In genomic region chr15:83375136-83375535, GRCm38 (mm10) we compare ENCODE assay signal across 8 mouse cellular contexts. TPM values are rescaled to one million over a fixed set of nuclear protein-coding genes. Genes with fewer than 3 reads are reported as not detected.
DNase-seq lines count a peak whose midpoint lies in the region; ATAC-seq and TF ChIP-seq lines count a peak whose summit lies in the region.

No protein-coding gene starts in this region.

- no peaks in the 10 kb centered on the region for H3K4me1 ChIP-seq in thymus, adult 2 months (replicated peaks; ENCODE audit: control insufficient read depth, insufficient read depth, low read length)
- H3K4me1 ChIP-seq in intestine, embryonic 14.5 days (replicated peaks; ENCODE audit: control insufficient read depth, insufficient read depth, low read length), result 0 out of 2 replicates have a peak, but pooled peaks cover 4% of the 10 kb centered on the region
- H3K4me1 ChIP-seq in stomach, embryonic 15.5 days, result no peaks in the 10 kb centered on the region

- no peak overlapping the region for H3K9ac ChIP-seq in intestine, embryonic 14.5 days (ENCODE audit: low read length)
- no peak overlapping the region for H3K9ac ChIP-seq in stomach, embryonic 15.5 days

- H3K4me3 ChIP-seq in thymus, adult 2 months (ENCODE audit: control insufficient read depth, insufficient read depth, low read length), result no peak overlapping the region
- no peak overlapping the region for H3K4me3 ChIP-seq in intestine, embryonic 14.5 days (ENCODE audit: low read depth, low read length)
- no peak overlapping the region for H3K4me3 ChIP-seq in stomach, embryonic 15.5 days (replicated peaks)

- WGBS in thymus, adult 2 months, result 79% methylated on average over 4 of the region's 4 CpGs
- 68% methylated on average over 4 of the region's 4 CpGs for WGBS in intestine, embryonic 14.5 days
- 60% methylated on average over 4 of the region's 4 CpGs for WGBS in stomach, embryonic 15.5 days

- H3K27me3 ChIP-seq in thymus, adult 2 months (ENCODE audit: control insufficient read depth, insufficient read depth, low read length), result no peaks in the 10 kb centered on the region
- no peaks in the 10 kb centered on the region for H3K27me3 ChIP-seq in intestine, embryonic 14.5 days (replicated peaks; ENCODE audit: control insufficient read depth, insufficient read depth, low read length)
- H3K27me3 ChIP-seq in stomach, embryonic 15.5 days (replicated peaks), result no peaks in the 10 kb centered on the region

- DNase-seq in thymus, adult 2 months, result peak; percentile 11
- DNase-seq in thymus, postnatal 0 days (ENCODE audit: low spot score), result no peak
- peak; percentile 21 for DNase-seq in cerebellum, adult 11-12 months
- peak; percentile 26 to 42 for DNase-seq in frontal cortex, postnatal 25 days (ENCODE audit: low spot score in 2 of 2)
- peak; percentile 78 for DNase-seq in intestine, embryonic 14.5 days (ENCODE audit: low spot score)
- peak; percentile 31 to 54 for DNase-seq in left cerebral cortex, postnatal 14 days (ENCODE audit: low spot score in 2 of 2)

- peak; percentile 56; the same call in 1 of the 2 replicates for TF ChIP-seq CTCF in thymus, adult 2 months (IDR thresholded peaks at IDR 0.05; ENCODE audit: borderline replicate concordance, control insufficient read depth, extremely low read depth, insufficient read depth, low read length, poor library complexity)

- no peaks in the 10 kb centered on the region for H3K9me3 ChIP-seq in intestine, embryonic 14.5 days (ENCODE audit: control insufficient read depth, low read length)
- H3K9me3 ChIP-seq in stomach, embryonic 15.5 days, result no peaks in the 10 kb centered on the region

- no peak for TF ChIP-seq POLR2A in thymus, adult 2 months (IDR thresholded peaks at IDR 0.05; ENCODE audit: control insufficient read depth, extremely low read depth, insufficient read depth, low read length, poor library complexity)

- no peak overlapping the region for H3K27ac ChIP-seq in thymus, adult 2 months (ENCODE audit: control insufficient read depth, insufficient read depth, low read length)
- H3K27ac ChIP-seq in intestine, embryonic 14.5 days (ENCODE audit: low read depth), result no peak overlapping the region
- H3K27ac ChIP-seq in stomach, embryonic 15.5 days, result no peak overlapping the region; the same call in 1 of the 2 replicates

- no peaks in the 10 kb centered on the region; the same call in 1 of the 2 replicates for H3K36me3 ChIP-seq in thymus, adult 2 months (ENCODE audit: control insufficient read depth, insufficient read depth, low read length)
- peaks cover 34% of the 10 kb centered on the region for H3K36me3 ChIP-seq in intestine, embryonic 14.5 days (ENCODE audit: control insufficient read depth, insufficient read depth, low read length)
- peaks cover 31% of the 10 kb centered on the region for H3K36me3 ChIP-seq in stomach, embryonic 15.5 days

- intact Hi-C loops in left cerebral cortex, postnatal 14 days (cut with DNase I), result no loop called here

- peak; percentile 18; the same call in 1 of the 2 replicates for ATAC-seq in intestine, embryonic 14.5 days (replicated peaks; ENCODE audit: low FRiP score, low TSS enrichment, low read depth)
- peak; percentile 84 for ATAC-seq in megakaryocyte progenitor cell, adult 5-6 weeks (replicated peaks; ENCODE audit: poor library complexity)
- peak; percentile 75 for ATAC-seq in stomach, embryonic 15.5 days (ENCODE audit: insufficient read depth, low FRiP score, low read depth)

- H3K4me2 ChIP-seq in intestine, embryonic 14.5 days (ENCODE audit: low read length), result no peak overlapping the region
- H3K4me2 ChIP-seq in stomach, embryonic 15.5 days, result no peak overlapping the region

RNA-seq across cellular contexts. Expression of gene Arfgap3, which starts 25.1 kb away (rescaled TPM):
- polyA plus RNA-seq in thymus, adult 2 months (2012; rRNA removed), result 15.0 and 23.0 TPM in 2 replicates
- 16.4 and 18.3 TPM in 2 replicates for polyA plus RNA-seq in thymus, postnatal 0 days (2015; fragmentation: Nextera tagmentation; extraction: Ambion mirVana)
- 53.5 and 54.6 TPM in 2 replicates for polyA plus RNA-seq in intestine, embryonic 14.5 days (2014; fragmentation: Nextera tagmentation; extraction: Ambion mirVana)
- total RNA-seq in left cerebral cortex, postnatal 14 days (2021), result 10 to 100 TPM; 19.9 to 21.3 TPM
- total RNA-seq in megakaryocyte progenitor cell, adult 5-6 weeks (2015), result 19.9 and 23.7 TPM in 2 replicates
- 21.4 and 25.4 TPM in 2 replicates for total RNA-seq in megakaryocyte progenitor cell, adult 5-6 weeks (2017)
- 63.0 and 72.4 TPM in 2 replicates for polyA plus RNA-seq in stomach, embryonic 15.5 days (2015; fragmentation: Nextera tagmentation; extraction: Ambion mirVana)

Comparison
In these comparisons a context has a peak if more than half of its experiments do, and no peak if none do; other contexts are left out.
1. ATAC-seq: peak in every context shown above with its lines; median percentile 84 in megakaryocyte progenitor cell, adult 5-6 weeks; 75 in stomach, embryonic 15.5 days; 18 in intestine, embryonic 14.5 days.